In the genomic region with DNA sequence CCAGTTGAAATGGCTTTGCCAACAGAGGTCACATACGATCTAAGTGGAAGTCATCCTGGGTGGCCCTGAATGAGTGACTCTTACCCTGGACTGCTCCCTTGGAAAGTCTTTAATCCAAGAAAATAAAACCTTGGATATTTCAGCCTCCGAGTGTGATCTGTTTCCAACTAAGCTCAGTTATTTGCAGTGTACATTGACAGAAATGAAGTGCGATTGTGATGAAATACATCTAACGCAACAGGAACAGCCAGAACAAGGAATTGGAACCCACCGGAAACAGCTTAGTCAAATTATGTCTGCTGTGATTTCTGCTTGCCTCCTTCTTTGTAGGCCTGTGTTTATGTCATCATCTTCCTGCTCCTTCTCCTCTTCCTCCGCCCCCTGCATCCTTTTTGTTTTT, we compare ENCODE assay signal across 11 mouse cellular contexts.
"Had no signal": no experiment of that assay in that cellular context is flagged by ENCODE, and none has a peak within 500 bp of the region (broad histone marks: within the 10 kb centered on the region; RNA-seq: fewer than 3 reads in every experiment).

No protein-coding gene starts in this region.

- H3K27ac ChIP-seq: limb, embryonic 13.5 days; liver, embryonic 15.5 days; midbrain, embryonic 13.5 days had no signal

- H3K9me3 ChIP-seq: limb, embryonic 13.5 days; liver, embryonic 15.5 days; midbrain, embryonic 13.5 days had no signal

- H3K4me2 ChIP-seq: limb, embryonic 13.5 days; liver, embryonic 15.5 days; midbrain, embryonic 13.5 days had no signal

- H3K27me3 ChIP-seq: limb, embryonic 13.5 days; liver, embryonic 15.5 days; midbrain, embryonic 13.5 days had no signal

- ATAC-seq: inflammation-experienced regulatory T-cells, adult 6 months; intestine, postnatal 0 days; midbrain, embryonic 13.5 days had no signal

- H3K9ac ChIP-seq: limb, embryonic 13.5 days; liver, embryonic 15.5 days; midbrain, embryonic 13.5 days had no signal

- H3K4me1 ChIP-seq: limb, embryonic 13.5 days; liver, embryonic 15.5 days; midbrain, embryonic 13.5 days had no signal

- H3K36me3 ChIP-seq: limb, embryonic 13.5 days; liver, embryonic 15.5 days; midbrain, embryonic 13.5 days had no signal

- DNase-seq: kidney, adult 9 months; kidney, postnatal 14 days; left cerebral cortex, postnatal 4 days; thymus, adult 18-20 months; thymus, postnatal 14 days had no signal

- H3K4me3 ChIP-seq: limb, embryonic 13.5 days; liver, embryonic 15.5 days; midbrain, embryonic 13.5 days; myocyte had no signal
